Comparison of ENCODE assay signal across 12 mouse cellular contexts in genomic region chr6:149343802-149344201, GRCm38 (mm10). TPM values are rescaled to one million over a fixed set of nuclear protein-coding genes. Genes with fewer than 3 reads are reported as not detected.
DNase-seq lines count a peak whose midpoint lies in the region; ATAC-seq and TF ChIP-seq lines count a peak whose summit lies in the region.
"Had no signal": no experiment of that assay in that cellular context is flagged by ENCODE, and none has a peak within 500 bp of the region (broad histone marks: within the 10 kb centered on the region; RNA-seq: fewer than 3 reads in every experiment).

No protein-coding gene starts in this region.

- no peak overlapping the region for H3ac ChIP-seq in myocyte (ENCODE audit: control insufficient read depth, insufficient read length)

- H3K4me3 ChIP-seq in bone marrow macrophage, adult 2 months (ENCODE audit: insufficient read depth, low read length) = no peak overlapping the region
- no peak overlapping the region for H3K4me3 ChIP-seq in myocyte
- no peak overlapping the region for H3K4me3 ChIP-seq in intestine, embryonic 15.5 days (replicated peaks)
- H3K4me3 ChIP-seq: limb, embryonic 12.5 days; midbrain, embryonic 15.5 days had no signal

- H3K27ac ChIP-seq in bone marrow macrophage, adult 2 months (ENCODE audit: insufficient read depth, low read depth, low read length) = peak overlapping the region; percentile 75
- no peak overlapping the region for H3K27ac ChIP-seq in intestine, embryonic 15.5 days
- H3K27ac ChIP-seq: hindbrain, postnatal 0 days; limb, embryonic 12.5 days; midbrain, embryonic 15.5 days had no signal

- H3K9me3 ChIP-seq in intestine, embryonic 15.5 days = no peaks in the 10 kb centered on the region
- H3K9me3 ChIP-seq: midbrain, embryonic 15.5 days had no signal

- no peaks in the 10 kb centered on the region for H3K36me3 ChIP-seq in myocyte (ENCODE audit: control insufficient read depth, insufficient read depth)
- no peaks in the 10 kb centered on the region for H3K36me3 ChIP-seq in intestine, embryonic 15.5 days
- H3K36me3 ChIP-seq: limb, embryonic 12.5 days; midbrain, embryonic 15.5 days had no signal

- no peaks in the 10 kb centered on the region for H3K79me2 ChIP-seq in myocyte (ENCODE audit: control insufficient read depth, insufficient read depth)

- TF ChIP-seq CTCF in bone marrow macrophage, adult 2 months (IDR thresholded peaks at IDR 0.05; ENCODE audit: low read depth, low read length) = no peak

- H3K27me3 ChIP-seq in myocyte (ENCODE audit: control insufficient read depth, insufficient read depth, insufficient read length) = no peaks in the 10 kb centered on the region
- no peaks in the 10 kb centered on the region for H3K27me3 ChIP-seq in intestine, embryonic 15.5 days (replicated peaks)
- H3K27me3 ChIP-seq: limb, embryonic 12.5 days; midbrain, embryonic 15.5 days had no signal

- H3K4me1 ChIP-seq in bone marrow macrophage, adult 2 months (ENCODE audit: control insufficient read depth, insufficient read depth, low read length) = peaks cover 10% of the 10 kb centered on the region
- H3K4me1 ChIP-seq in intestine, embryonic 15.5 days (replicated peaks) = no peaks in the 10 kb centered on the region
- H3K4me1 ChIP-seq: limb, embryonic 12.5 days; midbrain, embryonic 15.5 days had no signal

- peak; percentile 85 for ATAC-seq in inflammation-experienced regulatory T-cells, adult 6 months
- ATAC-seq in intestine, embryonic 15.5 days = no peak
- ATAC-seq: hindbrain, postnatal 0 days; midbrain, embryonic 15.5 days had no signal

- no peak overlapping the region for H3K4me2 ChIP-seq in myocyte (ENCODE audit: low read depth)
- no peak overlapping the region for H3K4me2 ChIP-seq in intestine, embryonic 15.5 days (replicated peaks)
- H3K4me2 ChIP-seq: limb, embryonic 12.5 days; midbrain, embryonic 15.5 days had no signal

- peak; percentile 22 for DNase-seq in lung, postnatal 36 days
- no peak for DNase-seq in lung, postnatal 10 days
- DNase-seq in layer of hippocampus, adult 9-10 months (ENCODE audit: low spot score) = no peak
- DNase-seq: cerebellum, adult 9-10 months; right cerebral cortex, adult 18-20 months had no signal

- 66% methylated on average over 2 of the region's 2 CpGs for WGBS in intestine, embryonic 15.5 days

- no peak for TF ChIP-seq POLR2A in bone marrow macrophage, adult 2 months (IDR thresholded peaks at IDR 0.05; ENCODE audit: borderline replicate concordance, low read depth, low read length)
- no peak for TF ChIP-seq POLR2A in myocyte (IDR thresholded peaks at IDR 0.05; ENCODE audit: insufficient read length, low read depth)

- no peak overlapping the region for H3K9ac ChIP-seq in intestine, embryonic 15.5 days
- H3K9ac ChIP-seq: limb, embryonic 12.5 days; midbrain, embryonic 15.5 days had no signal

TF ChIP-seq in myocyte, 11 proteins besides CTCF, POLR2A, EP300 and RAD21:
- peak in 2 of 3 experiments; percentile 42 to 69 for TF ChIP-seq MYOD1 (IDR thresholded peaks at IDR 0.05; ENCODE audit: control insufficient read depth in 1 of 3, insufficient read length in 2 of 3, low read depth in 2 of 3)
- no peak for TF ChIP-seq USF1 (IDR thresholded peaks at IDR 0.05; ENCODE audit: low read depth)
- no peak for TF ChIP-seq REST (IDR thresholded peaks at IDR 0.05; ENCODE audit: insufficient read depth, insufficient read length)
- peak; percentile 27 for TF ChIP-seq TCF12 (IDR thresholded peaks at IDR 0.05; ENCODE audit: insufficient read depth, poor library complexity, severe bottlenecking)
- TF ChIP-seq MAX (IDR thresholded peaks at IDR 0.05; ENCODE audit: low read depth) = no peak
- TF ChIP-seq E2F4 (IDR thresholded peaks at IDR 0.05; ENCODE audit: insufficient read depth) = no peak
TF ChIP-seq in myocyte: peak in this region for 2.

RNA-seq across cellular contexts. Expression of gene Resf1, which starts 34.6 kb away (rescaled TPM):
- 46.4 and 50.0 TPM in 2 replicates for polyA plus RNA-seq in bone marrow macrophage, adult 2 months (2012; ENCODE audit: insufficient read depth, insufficient read length, missing spikeins)
- polyA plus RNA-seq in inflammation-experienced regulatory T-cells, adult 6 months (2017; shearing (Covaris generic)) = 100 to 1,000 TPM; 169 to 237 (median 199) TPM
- polyA plus RNA-seq in myocyte (2012; fragmentation: generic; extraction: Trizol) = 8.2 TPM
- 33.9 and 39.5 TPM in 2 replicates for polyA plus RNA-seq in intestine, embryonic 15.5 days (2015; fragmentation: Nextera tagmentation; extraction: Ambion mirVana)
